12 mouse cellular contexts compared by ENCODE assay signal in the genomic region with DNA sequence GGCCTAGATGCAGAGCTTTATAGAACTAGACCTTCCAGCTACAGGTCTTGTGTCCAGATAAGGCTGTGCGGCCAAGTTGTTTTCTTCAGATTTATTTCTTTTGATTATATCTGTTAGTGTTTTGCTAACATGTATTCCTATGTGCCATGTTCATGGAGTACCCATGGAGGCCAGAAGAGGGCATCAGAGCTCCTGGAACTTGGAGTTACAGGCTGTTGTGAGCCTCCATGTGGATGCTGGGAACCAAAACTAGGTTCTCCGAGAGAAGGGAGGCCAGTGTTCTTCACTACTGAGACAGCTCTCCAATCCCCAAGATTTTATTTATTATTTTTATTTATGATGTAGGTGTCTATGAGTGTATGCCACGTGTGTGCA. TPM values are rescaled to one million over a fixed set of nuclear protein-coding genes. Genes with fewer than 3 reads are reported as not detected.
A peak's percentile ranks its signal among the peaks of the same experiment; 100 is the strongest.
DNase-seq lines count a peak whose midpoint lies in the region; ATAC-seq and TF ChIP-seq lines count a peak whose summit lies in the region.
"Had no signal": no experiment of that assay in that cellular context is flagged by ENCODE, and none has a peak within 500 bp of the region (broad histone marks: within the 10 kb centered on the region; RNA-seq: fewer than 3 reads in every experiment).

No protein-coding gene starts in this region.

- H3K36me3 ChIP-seq in heart, embryonic 11.5 days (ENCODE audit: control insufficient read depth, insufficient read depth, low read length): peaks cover 15% of the 10 kb centered on the region
- peaks cover 66% of the 10 kb centered on the region for H3K36me3 ChIP-seq in midbrain, embryonic 10.5 days
- H3K36me3 ChIP-seq in midbrain, embryonic 16.5 days (ENCODE audit: control insufficient read depth, insufficient read depth, low read length): peaks cover 24% of the 10 kb centered on the region
- peaks cover 35% of the 10 kb centered on the region for H3K36me3 ChIP-seq in forebrain, embryonic 12.5 days (replicated peaks)
- H3K36me3 ChIP-seq in midbrain, postnatal 0 days (ENCODE audit: insufficient read depth, low read length): peaks cover 37% of the 10 kb centered on the region
- peaks cover 57% of the 10 kb centered on the region for H3K36me3 ChIP-seq in limb, embryonic 10.5 days

- no peak overlapping the region for H3K4me3 ChIP-seq in heart, embryonic 11.5 days (ENCODE audit: low read depth, low read length)
- H3K4me3 ChIP-seq in midbrain, embryonic 10.5 days: no peak overlapping the region
- no peak overlapping the region for H3K4me3 ChIP-seq in midbrain, embryonic 16.5 days (ENCODE audit: low read depth, low read length)
- no peak overlapping the region for H3K4me3 ChIP-seq in forebrain, embryonic 12.5 days (replicated peaks)
- no peak overlapping the region for H3K4me3 ChIP-seq in midbrain, postnatal 0 days (ENCODE audit: low read depth, low read length)
- H3K4me3 ChIP-seq in limb, embryonic 10.5 days: no peak overlapping the region

- H3K9me3 ChIP-seq in heart, embryonic 11.5 days (replicated peaks; ENCODE audit: control insufficient read depth, low read length): no peaks in the 10 kb centered on the region
- H3K9me3 ChIP-seq in midbrain, embryonic 10.5 days (replicated peaks): no peaks in the 10 kb centered on the region
- H3K9me3 ChIP-seq in midbrain, embryonic 16.5 days (replicated peaks; ENCODE audit: control insufficient read depth, low read length, poor library complexity, severe bottlenecking): no peaks in the 10 kb centered on the region
- no peaks in the 10 kb centered on the region for H3K9me3 ChIP-seq in forebrain, embryonic 12.5 days
- H3K9me3 ChIP-seq in midbrain, postnatal 0 days (ENCODE audit: low read length): no peaks in the 10 kb centered on the region
- no peaks in the 10 kb centered on the region for H3K9me3 ChIP-seq in limb, embryonic 10.5 days (replicated peaks)

- WGBS in heart, embryonic 11.5 days (ENCODE audit: insufficient replicate concordance): 85% methylated on average over 3 of the region's 3 CpGs
- 88% methylated on average over 3 of the region's 3 CpGs for WGBS in midbrain, embryonic 10.5 days
- WGBS in midbrain, embryonic 16.5 days: 90% methylated on average over 3 of the region's 3 CpGs
- WGBS in forebrain, embryonic 12.5 days: 82% methylated on average over 3 of the region's 3 CpGs
- WGBS in midbrain, postnatal 0 days: 92% methylated on average over 3 of the region's 3 CpGs
- WGBS in limb, embryonic 10.5 days: 92% methylated on average over 3 of the region's 3 CpGs

- TF ChIP-seq CTCF in midbrain, postnatal 0 days (IDR thresholded peaks at IDR 0.05): peak; percentile 43; the same call in 1 of the 2 replicates

- peak overlapping the region; percentile 43; the same call in 1 of the 2 replicates for H3K27ac ChIP-seq in heart, embryonic 11.5 days (ENCODE audit: low read depth, low read length)
- peak overlapping the region; percentile 68; the same call in 1 of the 2 replicates for H3K27ac ChIP-seq in midbrain, embryonic 10.5 days (replicated peaks)
- H3K27ac ChIP-seq in midbrain, embryonic 16.5 days (ENCODE audit: low read length): no peak overlapping the region
- H3K27ac ChIP-seq in forebrain, embryonic 12.5 days: peak overlapping the region; percentile 77; the same call in 1 of the 2 replicates
- no peak overlapping the region for H3K27ac ChIP-seq in midbrain, postnatal 0 days (ENCODE audit: low read depth, low read length)
- no peak overlapping the region for H3K27ac ChIP-seq in limb, embryonic 10.5 days

- H3K9ac ChIP-seq in heart, embryonic 11.5 days (ENCODE audit: low read depth, low read length): no peak overlapping the region
- H3K9ac ChIP-seq in midbrain, embryonic 16.5 days (ENCODE audit: low read depth, low read length): no peak overlapping the region
- H3K9ac ChIP-seq in forebrain, embryonic 12.5 days: no peak overlapping the region
- no peak overlapping the region for H3K9ac ChIP-seq in midbrain, postnatal 0 days (replicated peaks; ENCODE audit: low read length, poor library complexity, severe bottlenecking)

- ATAC-seq in heart, embryonic 11.5 days (replicated peaks; ENCODE audit: insufficient number of reproducible peaks, low FRiP score, low TSS enrichment): no peak
- no peak for ATAC-seq in midbrain, embryonic 16.5 days
- no peak for ATAC-seq in forebrain, embryonic 12.5 days (ENCODE audit: low FRiP score)
- no peak for ATAC-seq in midbrain, postnatal 0 days (ENCODE audit: low FRiP score)

- DNase-seq in heart, adult 8-10 months (ENCODE audit: low spot score): no peak
- DNase-seq in midbrain, embryonic 10.5 days (ENCODE audit: low spot score): no peak
- DNase-seq in midbrain, postnatal 0 days (ENCODE audit: low spot score): no peak
- DNase-seq in adrenal gland, postnatal 25 days: no peak
- DNase-seq in limb, embryonic 10.5 days (ENCODE audit: low spot score): no peak
- DNase-seq: adrenal gland, adult 2 months; gastrocnemius, postnatal 14 days had no signal

- no peaks in the 10 kb centered on the region for H3K27me3 ChIP-seq in heart, embryonic 11.5 days (ENCODE audit: control insufficient read depth, insufficient read depth, low read length)
- H3K27me3 ChIP-seq in midbrain, embryonic 10.5 days (ENCODE audit: low read depth, poor library complexity, severe bottlenecking): no peaks in the 10 kb centered on the region; the same call in 1 of the 2 replicates
- H3K27me3 ChIP-seq in midbrain, embryonic 16.5 days (ENCODE audit: control insufficient read depth, insufficient read depth, low read depth, low read length): no peaks in the 10 kb centered on the region
- peaks cover 6% of the 10 kb centered on the region; the same call in 1 of the 2 replicates for H3K27me3 ChIP-seq in forebrain, embryonic 12.5 days
- no peaks in the 10 kb centered on the region for H3K27me3 ChIP-seq in midbrain, postnatal 0 days (ENCODE audit: insufficient read depth, low read length)
- no peaks in the 10 kb centered on the region for H3K27me3 ChIP-seq in limb, embryonic 10.5 days (ENCODE audit: low read depth, poor library complexity, severe bottlenecking)

- peaks cover 4% of the 10 kb centered on the region; the same call in 1 of the 2 replicates for H3K4me1 ChIP-seq in heart, embryonic 11.5 days (ENCODE audit: control insufficient read depth, insufficient read depth, low read length)
- H3K4me1 ChIP-seq in midbrain, embryonic 10.5 days: peaks cover 8% of the 10 kb centered on the region
- no peaks in the 10 kb centered on the region for H3K4me1 ChIP-seq in midbrain, embryonic 16.5 days (ENCODE audit: control insufficient read depth, insufficient read depth, low read length)
- H3K4me1 ChIP-seq in forebrain, embryonic 12.5 days: peaks cover 12% of the 10 kb centered on the region
- H3K4me1 ChIP-seq in midbrain, postnatal 0 days (ENCODE audit: insufficient read depth, low read length): no peaks in the 10 kb centered on the region
- peaks cover 4% of the 10 kb centered on the region; the same call in 1 of the 2 replicates for H3K4me1 ChIP-seq in limb, embryonic 10.5 days

- H3K4me2 ChIP-seq in heart, embryonic 11.5 days: no peak overlapping the region
- H3K4me2 ChIP-seq in midbrain, embryonic 16.5 days (ENCODE audit: low read length): no peak overlapping the region
- H3K4me2 ChIP-seq in forebrain, embryonic 12.5 days: no peak overlapping the region
- no peak overlapping the region for H3K4me2 ChIP-seq in midbrain, postnatal 0 days (ENCODE audit: low read depth, low read length, poor library complexity, severe bottlenecking)

RNA-seq across cellular contexts. Expression of a gene that starts 13.5 kb away (rescaled TPM):
- 3.9 and 4.1 TPM in 2 replicates for polyA plus RNA-seq in heart, embryonic 11.5 days (2014; fragmentation: Nextera tagmentation; extraction: Ambion mirVana)
- total RNA-seq in heart, adult 8-10 months (2022): 1 to 10 TPM; 3.4 to 5.3 (median 3.9) TPM
- 8.4 and 9.8 TPM in 2 replicates for polyA plus RNA-seq in midbrain, embryonic 10.5 days (2016; fragmentation: Nextera tagmentation; extraction: Ambion mirVana)
- 11.9 and 12.8 TPM in 2 replicates for polyA plus RNA-seq in midbrain, embryonic 16.5 days (2015; fragmentation: Nextera tagmentation; extraction: Ambion mirVana)
- polyA plus RNA-seq in forebrain, embryonic 12.5 days (2016; fragmentation: Nextera tagmentation; extraction: Ambion mirVana): 8.2 and 8.7 TPM in 2 replicates
- total RNA-seq in midbrain, postnatal 0 days (2014; rRNA removed): 12.6 and 14.6 TPM in 2 replicates
- polyA plus RNA-seq in midbrain, postnatal 0 days (2015; fragmentation: Nextera tagmentation; extraction: Ambion mirVana): 10.7 and 13.9 TPM in 2 replicates
- 18.9 TPM in 2 replicates for total RNA-seq in adrenal gland, postnatal 25 days (2021)
- polyA plus RNA-seq in limb, embryonic 10.5 days (2016; fragmentation: Nextera tagmentation; extraction: Ambion mirVana): 8.3 and 10.1 TPM in 2 replicates

RNA-seq across cellular contexts. Expression of a gene that starts 22.5 kb away (rescaled TPM):
- 83.9 and 87.2 TPM in 2 replicates for polyA plus RNA-seq in heart, embryonic 11.5 days (2014; fragmentation: Nextera tagmentation; extraction: Ambion mirVana)
- total RNA-seq in heart, adult 8-10 months (2022): 100 to 1,000 TPM in 2 of 4 experiments, 10 to 100 TPM in 2; 80.1 to 101 (median 97.6) TPM
- 81.1 and 82.9 TPM in 2 replicates for polyA plus RNA-seq in midbrain, embryonic 10.5 days (2016; fragmentation: Nextera tagmentation; extraction: Ambion mirVana)
- 58.9 and 59.1 TPM in 2 replicates for polyA plus RNA-seq in midbrain, embryonic 16.5 days (2015; fragmentation: Nextera tagmentation; extraction: Ambion mirVana)
- 64.0 and 65.8 TPM in 2 replicates for polyA plus RNA-seq in forebrain, embryonic 12.5 days (2016; fragmentation: Nextera tagmentation; extraction: Ambion mirVana)
- 42.1 and 67.7 TPM in 2 replicates for total RNA-seq in midbrain, postnatal 0 days (2014; rRNA removed)
- polyA plus RNA-seq in midbrain, postnatal 0 days (2015; fragmentation: Nextera tagmentation; extraction: Ambion mirVana): 56.6 and 63.7 TPM in 2 replicates
- 117 and 129 TPM in 2 replicates for total RNA-seq in adrenal gland, postnatal 25 days (2021)
- polyA plus RNA-seq in limb, embryonic 10.5 days (2016; fragmentation: Nextera tagmentation; extraction: Ambion mirVana): 93.6 and 94.8 TPM in 2 replicates

RNA-seq across cellular contexts. Expression of a gene that starts 22.7 kb away (rescaled TPM):
- 0.59 and 0.93 TPM in 2 replicates for polyA plus RNA-seq in heart, embryonic 11.5 days (2014; fragmentation: Nextera tagmentation; extraction: Ambion mirVana)
- total RNA-seq in heart, adult 8-10 months (2022): under 1 TPM in 2 of 4 experiments, not detected in 2; 0.26 to 0.33 TPM
- polyA plus RNA-seq in midbrain, embryonic 10.5 days (2016; fragmentation: Nextera tagmentation; extraction: Ambion mirVana): 3.0 and 3.1 TPM in 2 replicates
- polyA plus RNA-seq in midbrain, embryonic 16.5 days (2015; fragmentation: Nextera tagmentation; extraction: Ambion mirVana): 3.4 and 4.0 TPM in 2 replicates
- polyA plus RNA-seq in forebrain, embryonic 12.5 days (2016; fragmentation: Nextera tagmentation; extraction: Ambion mirVana): 2.3 and 3.2 TPM in 2 replicates
- total RNA-seq in midbrain, postnatal 0 days (2014; rRNA removed): 1.4 and 2.7 TPM in 2 replicates
- 2.4 and 3.3 TPM in 2 replicates for polyA plus RNA-seq in midbrain, postnatal 0 days (2015; fragmentation: Nextera tagmentation; extraction: Ambion mirVana)
- total RNA-seq in adrenal gland, postnatal 25 days (2021): 1.0 and 1.4 TPM in 2 replicates
- polyA plus RNA-seq in limb, embryonic 10.5 days (2016; fragmentation: Nextera tagmentation; extraction: Ambion mirVana): 0.90 and 1.0 TPM in 2 replicates
- total RNA-seq: gastrocnemius, postnatal 14 days had no signal

RNA-seq across cellular contexts. Expression of a gene that starts 34.2 kb away (rescaled TPM):
- 13.9 and 16.6 TPM in 2 replicates for polyA plus RNA-seq in heart, embryonic 11.5 days (2014; fragmentation: Nextera tagmentation; extraction: Ambion mirVana)
- 10 to 100 TPM; 13.6 to 18.0 (median 15.4) TPM for total RNA-seq in heart, adult 8-10 months (2022)
- 39.5 and 42.2 TPM in 2 replicates for polyA plus RNA-seq in midbrain, embryonic 10.5 days (2016; fragmentation: Nextera tagmentation; extraction: Ambion mirVana)
- 13.7 and 16.7 TPM in 2 replicates for polyA plus RNA-seq in midbrain, embryonic 16.5 days (2015; fragmentation: Nextera tagmentation; extraction: Ambion mirVana)
- polyA plus RNA-seq in forebrain, embryonic 12.5 days (2016; fragmentation: Nextera tagmentation; extraction: Ambion mirVana): 26.0 and 28.0 TPM in 2 replicates
- total RNA-seq in midbrain, postnatal 0 days (2014; rRNA removed): 19.6 and 22.3 TPM in 2 replicates
- polyA plus RNA-seq in midbrain, postnatal 0 days (2015; fragmentation: Nextera tagmentation; extraction: Ambion mirVana): 11.1 and 11.9 TPM in 2 replicates
- 12.8 and 22.7 TPM in 2 replicates for total RNA-seq in adrenal gland, postnatal 25 days (2021)
- polyA plus RNA-seq in limb, embryonic 10.5 days (2016; fragmentation: Nextera tagmentation; extraction: Ambion mirVana): 47.5 and 50.4 TPM in 2 replicates

RNA-seq across cellular contexts. Expression of a gene that starts 50.7 kb away (rescaled TPM):
- polyA plus RNA-seq in heart, embryonic 11.5 days (2014; fragmentation: Nextera tagmentation; extraction: Ambion mirVana): 0.07 and 0.11 TPM in 2 replicates
- total RNA-seq in heart, adult 8-10 months (2022): under 1 TPM in 3 of 4 experiments, not detected in 1; 0.08 to 0.28 (median 0.23) TPM
- polyA plus RNA-seq in midbrain, embryonic 10.5 days (2016; fragmentation: Nextera tagmentation; extraction: Ambion mirVana): 0.71 and 2.0 TPM in 2 replicates
- 0.26 and 0.35 TPM in 2 replicates for polyA plus RNA-seq in midbrain, embryonic 16.5 days (2015; fragmentation: Nextera tagmentation; extraction: Ambion mirVana)
- polyA plus RNA-seq in forebrain, embryonic 12.5 days (2016; fragmentation: Nextera tagmentation; extraction: Ambion mirVana): 0.26 and 0.51 TPM in 2 replicates
- 0.33 and 1.1 TPM in 2 replicates for total RNA-seq in midbrain, postnatal 0 days (2014; rRNA removed)
- polyA plus RNA-seq in midbrain, postnatal 0 days (2015; fragmentation: Nextera tagmentation; extraction: Ambion mirVana): 0.43 and 0.51 TPM in 2 replicates
- total RNA-seq in adrenal gland, postnatal 25 days (2021): 0.33 and 0.39 TPM in 2 replicates
- 9.2 and 11.8 TPM in 2 replicates for polyA plus RNA-seq in limb, embryonic 10.5 days (2016; fragmentation: Nextera tagmentation; extraction: Ambion mirVana)
- total RNA-seq: neutrophil, adult 5-6 weeks had no signal
- polyA plus RNA-seq: intestine, embryonic 14.5 days had no signal

Comparison
In these comparisons a context has a peak if more than half of its experiments do, and no peak if none do; other contexts are left out.
1. H3K27ac ChIP-seq: peak in heart, embryonic 11.5 days (single experiment), midbrain, embryonic 10.5 days (single experiment) and forebrain, embryonic 12.5 days (single experiment); none in midbrain, embryonic 16.5 days (single experiment), midbrain, postnatal 0 days (single experiment) and limb, embryonic 10.5 days (single experiment).